Mouse (Mus musculus) ES-Bruce4 (cell line): Measurements from ENCODE around the gene Kdelr1. TPM values are rescaled to one million over a fixed set of nuclear protein-coding genes. Genes with fewer than 3 reads are reported as not detected.
A peak's percentile ranks its signal among the peaks of the same experiment; 100 is the strongest.

Experiments
- H3K27ac ChIP-seq: 2 replicates; pipeline ENCODE4 v1.5.1; 2012; ENCODE audit warnings: low read length, inconsistent platforms; ENCODE audit not compliant: insufficient read depth
- H3K27me3 ChIP-seq: 2 replicates; pipeline ENCODE4 v1.6.1; 2012; ENCODE audit warnings: mild to moderate bottlenecking, low read length, inconsistent platforms; ENCODE audit not compliant: control insufficient read depth, poor library complexity, insufficient read depth, severe bottlenecking
- H3K36me3 ChIP-seq: 2 replicates; pipeline ENCODE4 v1.6.1; 2012; ENCODE audit warnings: inconsistent platforms, mild to moderate bottlenecking, low read length, moderate library complexity; ENCODE audit not compliant: control insufficient read depth, poor library complexity, insufficient read depth, severe bottlenecking
- H3K4me1 ChIP-seq: one replicate; pipeline ENCODE4 v1.8.1; 2011; ENCODE audit warnings: low read length; ENCODE audit not compliant: control insufficient read depth, insufficient read depth
- H3K4me3 ChIP-seq: 2 replicates; pipeline ENCODE4 v1.5.1; 2011; ENCODE audit warnings: low read depth, mild to moderate bottlenecking, low read length
- H3K9ac ChIP-seq: 2 replicates; pipeline ENCODE4 v1.6.1; 2012; ENCODE audit warnings: low read depth, mild to moderate bottlenecking, inconsistent platforms; ENCODE audit not compliant: poor library complexity, severe bottlenecking
- H3K9me3 ChIP-seq: replicated peaks from 2 replicates; pipeline ENCODE4 v1.6.1; 2012; ENCODE audit warnings: mild to moderate bottlenecking, low read length, inconsistent platforms; ENCODE audit not compliant: control insufficient read depth, poor library complexity, insufficient read depth, severe bottlenecking
- CTCF ChIP-seq: IDR thresholded peaks from one replicate; pipeline ENCODE4 v1.8.1; 2011; ENCODE audit warnings: low read depth, low read length
- EP300 ChIP-seq: IDR thresholded peaks from 2 replicates; pipeline ENCODE4 v1.6.1; 2011; ENCODE audit warnings: low read depth, low read length; ENCODE audit not compliant: insufficient read depth
- POLR2A ChIP-seq: IDR thresholded peaks from one replicate; pipeline ENCODE4 v1.8.1; 2011; ENCODE audit warnings: low read length; ENCODE audit not compliant: insufficient read depth
- polyA plus RNA-seq: library from polyadenylated mRNA; stranded (reverse); fragments of >200 nt; gene quantifications from 2 replicates; pipeline ENCODE4 v1.2.4, GENCODE M21; 2011; ENCODE audit warnings: low read depth; ENCODE audit not compliant: missing spikeins, insufficient read depth, insufficient read length

Gene Kdelr1
- polyA plus RNA-seq, 1 experiment = 102 TPM

DNA sequence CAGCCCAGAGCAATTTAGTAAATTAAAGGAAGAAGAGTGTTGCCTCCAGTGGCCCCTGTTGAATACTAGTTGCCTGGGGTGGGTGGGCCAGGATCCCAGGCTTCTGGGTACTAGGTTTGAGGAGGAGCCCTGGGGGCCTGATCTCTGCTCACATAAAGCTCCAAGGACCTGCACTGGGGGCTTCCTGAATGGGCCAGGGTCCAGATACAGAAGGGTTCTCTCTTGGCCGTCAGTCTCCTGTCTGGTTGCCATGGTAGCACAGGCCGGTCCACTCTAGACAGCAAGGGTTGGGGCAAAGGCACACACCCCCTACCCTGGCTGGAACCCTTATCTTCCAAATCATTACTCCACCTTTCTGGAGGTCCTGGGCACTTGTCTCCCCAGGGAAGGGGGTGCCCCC is 4.7 kb upstream of the Kdelr1 start:
- peaks cover 5% of the 10 kb centered on the region for H3K4me1 ChIP-seq
- H3K36me3 ChIP-seq = no peaks in the 10 kb centered on the region
- H3K9ac ChIP-seq = no peak overlapping the region
- no peak overlapping the region for H3K4me3 ChIP-seq
- no peaks in the 10 kb centered on the region for H3K27me3 ChIP-seq
- H3K9me3 ChIP-seq = no peaks in the 10 kb centered on the region
- no peak overlapping the region for H3K27ac ChIP-seq
- TF ChIP-seq EP300 = no peak
- no peak for TF ChIP-seq CTCF
- no peak for TF ChIP-seq POLR2A

DNA sequence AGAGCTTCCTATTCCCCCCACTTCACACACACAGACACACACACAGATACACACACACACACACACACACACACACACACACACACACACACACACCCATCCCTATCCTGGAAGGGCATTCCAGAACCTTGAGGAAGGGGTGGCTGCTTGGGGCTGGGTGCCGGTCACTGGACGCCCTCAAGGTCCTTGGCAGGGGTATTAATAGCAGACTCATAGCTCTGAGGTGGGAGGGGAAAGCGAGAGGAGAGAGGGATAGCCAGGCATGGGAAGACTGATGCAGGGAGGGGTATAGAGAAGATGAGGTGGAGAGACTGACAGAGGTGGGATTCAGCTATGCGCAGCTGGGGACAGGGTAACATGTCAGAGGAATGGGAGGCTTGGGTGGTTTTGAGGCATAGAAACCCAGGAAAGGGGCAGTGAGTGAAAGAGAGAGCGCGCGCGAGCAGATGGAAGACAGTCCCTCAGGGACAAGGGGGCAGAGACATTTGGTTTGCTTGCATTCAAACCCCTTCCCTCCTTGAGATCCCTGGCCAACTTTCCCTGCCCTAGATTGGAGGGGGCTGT is 3.4 kb upstream of the Kdelr1 start:
- no peaks in the 10 kb centered on the region for H3K27me3 ChIP-seq
- H3K9me3 ChIP-seq = no peaks in the 10 kb centered on the region
- no peak for TF ChIP-seq POLR2A
- no peak for TF ChIP-seq CTCF
- peaks cover 5% of the 10 kb centered on the region for H3K4me1 ChIP-seq
- H3K27ac ChIP-seq = no peak overlapping the region
- H3K9ac ChIP-seq = no peak overlapping the region
- H3K36me3 ChIP-seq = no peaks in the 10 kb centered on the region
- H3K4me3 ChIP-seq = no peak overlapping the region

DNA sequence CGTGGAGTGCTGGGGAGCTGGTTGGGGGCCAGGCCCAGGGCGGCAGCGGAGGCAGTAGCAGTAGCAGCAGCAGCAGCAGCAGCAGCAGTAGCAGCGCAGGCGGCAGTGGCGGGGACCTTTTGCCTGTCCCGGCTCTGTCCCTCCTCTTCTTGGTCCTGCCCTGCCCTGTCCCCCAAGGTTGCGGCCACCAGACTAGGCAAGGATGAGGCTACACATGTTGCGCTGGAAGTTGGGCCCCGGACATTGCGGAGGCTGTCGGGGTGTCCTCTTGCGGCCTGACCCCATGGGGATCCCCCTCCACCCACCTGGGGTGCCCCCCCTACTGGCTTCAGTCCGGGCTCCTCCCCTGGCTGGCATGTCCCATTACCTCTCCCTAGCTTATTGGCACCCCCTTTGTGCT is 2.8 kb upstream of the Kdelr1 start:
- H3K9ac ChIP-seq = no peak overlapping the region
- TF ChIP-seq CTCF (no peak), EP300 (no peak), POLR2A (no peak)
- no peaks in the 10 kb centered on the region for H3K9me3 ChIP-seq
- no peak overlapping the region for H3K4me3 ChIP-seq
- peaks cover 5% of the 10 kb centered on the region for H3K4me1 ChIP-seq
- H3K27ac ChIP-seq = no peak overlapping the region
- H3K27me3 ChIP-seq = no peaks in the 10 kb centered on the region
- H3K36me3 ChIP-seq = no peaks in the 10 kb centered on the region

DNA sequence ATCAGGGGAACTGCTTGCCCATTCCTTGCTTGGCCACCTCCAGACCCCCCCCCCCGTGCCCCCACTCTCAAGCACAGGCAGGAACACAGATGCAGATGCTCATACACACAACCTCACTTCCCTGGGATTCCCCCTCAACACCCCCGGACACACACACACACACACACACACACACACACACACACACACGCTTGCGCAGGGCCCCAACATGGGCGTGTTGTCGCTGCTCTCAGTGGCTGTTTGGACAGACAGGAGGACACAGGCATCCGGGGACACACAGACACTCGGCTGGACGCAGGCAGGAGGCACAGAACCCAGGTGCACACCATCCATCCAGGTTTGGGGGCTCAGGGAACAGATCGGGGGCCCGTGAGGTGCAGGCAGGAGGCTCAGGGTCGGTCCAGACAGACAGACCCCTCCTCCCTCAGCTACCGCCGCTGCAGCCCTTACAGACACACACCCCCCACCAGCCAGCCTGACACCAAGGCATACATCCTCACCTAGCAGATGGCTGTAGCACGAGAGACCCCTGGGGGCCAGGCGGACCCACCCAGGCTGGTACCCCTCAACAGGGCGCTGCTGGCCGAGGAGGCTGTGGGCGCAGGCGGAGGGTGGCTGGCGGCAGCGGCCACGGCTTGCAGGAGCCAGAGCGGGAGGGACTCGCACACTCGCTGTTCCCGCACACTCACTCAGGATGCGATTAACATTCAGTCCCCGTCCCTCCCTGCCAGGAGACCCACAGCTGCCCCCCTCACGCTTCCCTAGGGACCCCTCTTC is 2.1 kb upstream of the Kdelr1 start:
- H3K36me3 ChIP-seq = no peaks in the 10 kb centered on the region; the same call in 1 of the 2 replicates
- H3K27ac ChIP-seq = no peak overlapping the region
- H3K9me3 ChIP-seq = no peaks in the 10 kb centered on the region
- TF ChIP-seq EP300 (no peak), POLR2A (no peak), CTCF (no peak)
- peak overlapping the region; percentile 17; the same call in 1 of the 2 replicates for H3K9ac ChIP-seq
- peak overlapping the region; percentile 51 for H3K4me3 ChIP-seq
- no peaks in the 10 kb centered on the region for H3K27me3 ChIP-seq
- peaks cover 5% of the 10 kb centered on the region for H3K4me1 ChIP-seq

DNA sequence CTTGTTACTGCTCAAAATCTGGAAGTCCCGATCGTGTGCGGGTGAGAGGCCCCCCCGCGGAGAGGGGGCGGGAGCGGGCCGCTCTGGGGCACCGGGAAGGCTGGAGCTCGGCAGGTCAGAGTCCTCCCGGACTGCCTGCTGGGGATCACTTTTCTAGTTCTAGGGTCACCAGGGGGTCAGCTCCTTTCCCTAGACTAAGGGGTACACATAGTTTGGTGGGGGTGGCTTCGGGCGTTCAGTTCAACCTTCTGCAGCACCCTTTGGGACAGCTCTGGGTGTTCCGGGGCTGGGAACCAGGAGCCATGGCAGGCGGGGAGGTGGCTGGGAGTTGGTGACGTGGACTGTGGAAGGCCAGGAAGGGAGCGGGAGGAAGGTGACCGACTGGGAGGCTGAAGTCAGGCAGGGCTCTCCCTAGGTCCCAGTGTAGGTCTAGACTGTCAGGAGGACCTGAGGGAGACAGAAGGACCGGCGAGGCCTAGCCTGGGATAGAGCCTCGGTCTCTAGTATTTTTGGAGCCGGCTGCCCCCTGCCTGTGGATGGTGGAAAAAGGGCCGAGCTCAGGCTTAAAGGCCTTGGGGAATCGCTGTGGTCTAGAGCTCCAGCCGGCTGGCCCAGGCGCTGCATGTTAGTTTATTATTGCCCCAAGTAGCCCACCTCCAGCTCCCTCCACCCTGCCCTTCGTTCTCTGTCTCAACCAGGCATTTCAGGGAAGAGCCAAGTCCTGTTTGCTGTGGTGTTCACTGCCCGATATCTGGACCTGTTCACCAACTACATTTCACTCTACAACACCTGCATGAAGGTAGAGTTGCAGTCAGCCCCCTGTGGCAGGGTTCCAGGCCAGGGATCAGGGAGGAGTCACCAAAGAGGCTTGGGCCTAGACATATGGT is 732 bp downstream of the Kdelr1 start:
- peaks cover 14% of the 10 kb centered on the region for H3K36me3 ChIP-seq
- H3K27ac ChIP-seq = 0 out of 2 replicates have a peak overlapping the region, but pooled peaks have one; percentile 34
- no peaks in the 10 kb centered on the region for H3K4me1 ChIP-seq
- no peak for TF ChIP-seq POLR2A
- TF ChIP-seq CTCF = no peak
- TF ChIP-seq EP300 = no peak
- H3K9ac ChIP-seq = peak overlapping the region; percentile 94
- peak overlapping the region; percentile 94 for H3K4me3 ChIP-seq
- H3K9me3 ChIP-seq = no peaks in the 10 kb centered on the region
- H3K27me3 ChIP-seq = no peaks in the 10 kb centered on the region
